Mouse (Mus musculus) C2C12 (cell line): ENCODE results near the gene Zpr1. TPM values are rescaled to one million over a fixed set of nuclear protein-coding genes. Genes with fewer than 3 reads are reported as not detected.
"Not testable (repeated sequence)": the region's sequence is repeated elsewhere in the genome, so short reads cannot be mapped to it uniquely, and the experiment has no call there.

ENCODE experiments used
- H3K27me3 ChIP-seq: one replicate; pipeline ENCODE4 v1.6.1; 2011; ENCODE audit not compliant: control insufficient read depth, insufficient read depth, insufficient read length
- H3K36me3 ChIP-seq: one replicate; pipeline ENCODE4 v1.6.1; 2011; ENCODE audit not compliant: control insufficient read depth, insufficient read depth
- H3K4me3 ChIP-seq: one replicate; pipeline ENCODE4 v1.5.1; 2011; ENCODE audit warnings: mild to moderate bottlenecking, control low read depth; ENCODE audit not compliant: poor library complexity, insufficient read depth, severe bottlenecking
- H3K79me2 ChIP-seq: one replicate; pipeline ENCODE4 v1.6.1; 2011; ENCODE audit not compliant: control insufficient read depth, insufficient read depth
- H3K79me3 ChIP-seq: one replicate; pipeline ENCODE4 v1.6.1; 2011; ENCODE audit warnings: low read depth, control low read depth
- H3ac ChIP-seq: one replicate; pipeline ENCODE3; 2011; ENCODE audit warnings: low read depth; ENCODE audit not compliant: control insufficient read depth, insufficient read length
- CEBPB ChIP-seq: IDR thresholded peaks from one replicate; pipeline ENCODE4 v1.6.1; 2011; ENCODE audit warnings: low read depth, mild to moderate bottlenecking, control low read depth, moderate library complexity
- CTCF ChIP-seq: IDR thresholded peaks from one replicate; pipeline ENCODE4 v1.5.1; 2011; ENCODE audit not compliant: control insufficient read depth, insufficient read depth, insufficient read length
- FOSL1 ChIP-seq: IDR thresholded peaks from one replicate; pipeline ENCODE4 v1.8.0; 2011; ENCODE audit warnings: mild to moderate bottlenecking, low read length; ENCODE audit not compliant: poor library complexity, insufficient read depth, severe bottlenecking
- MAX ChIP-seq: IDR thresholded peaks from one replicate; pipeline ENCODE4 v1.6.1; 2011; ENCODE audit warnings: mild to moderate bottlenecking, control low read depth
- MYOD1 ChIP-seq: IDR thresholded peaks from one replicate; pipeline ENCODE4 v1.6.1; 2011; ENCODE audit warnings: low read depth; ENCODE audit not compliant: control insufficient read depth, insufficient read length
- MYOG ChIP-seq: IDR thresholded peaks from one replicate; pipeline ENCODE4 v1.6.1; 2011; ENCODE audit not compliant: control insufficient read depth, insufficient read length; ENCODE audit errors: extremely low read depth
- USF1 ChIP-seq: IDR thresholded peaks from one replicate; pipeline ENCODE4 v1.6.1; 2011; ENCODE audit warnings: low read depth, mild to moderate bottlenecking, control low read depth, moderate library complexity
- polyA plus RNA-seq: library from polyadenylated mRNA; unstranded; fragments of >200 nt; fragmentation: generic; extraction: Trizol; gene quantifications from one replicate; pipeline ENCODE4 v1.2.1, GENCODE M21; 2012; ENCODE audit warnings: missing spikeins

Gene Zpr1
- polyA plus RNA-seq, 1 experiment, result 40.1 TPM

DNA sequence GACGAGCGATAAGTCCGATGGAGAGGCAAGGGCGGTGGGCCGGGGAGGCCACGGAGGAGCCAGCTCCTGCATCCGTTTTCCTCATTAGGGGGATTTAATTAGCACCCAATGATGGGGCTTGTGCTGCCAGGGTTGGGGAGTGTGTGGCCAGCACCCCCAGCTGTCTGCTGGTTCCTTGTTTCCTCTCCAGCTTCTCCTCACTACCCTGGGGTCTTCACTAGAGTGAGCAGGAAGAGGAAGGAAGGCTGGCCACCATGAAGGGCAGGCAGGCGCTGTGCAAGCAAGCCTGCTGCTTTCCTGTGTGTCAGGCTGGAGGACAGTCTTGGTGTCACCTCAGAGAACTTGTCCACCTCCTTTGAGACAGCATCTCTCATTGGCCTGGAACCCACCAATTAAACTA is 44.0 kb downstream of the Zpr1 start:
- H3K36me3 ChIP-seq, result no peaks in the 10 kb centered on the region
- H3K4me3 ChIP-seq, result no peak overlapping the region
- H3K27me3 ChIP-seq, result peaks cover 28% of the 10 kb centered on the region
- no peaks in the 10 kb centered on the region for H3K79me3 ChIP-seq
- no peak for TF ChIP-seq MYOG
- TF ChIP-seq CEBPB, result no peak
- no peak for TF ChIP-seq MYOD1
- TF ChIP-seq USF1, result no peak
- TF ChIP-seq FOSL1, result no peak
- TF ChIP-seq CTCF, result no peak
- no peak for TF ChIP-seq MAX
- no peaks in the 10 kb centered on the region for H3K79me2 ChIP-seq
- no peak overlapping the region for H3ac ChIP-seq

GRCm38 (mm10) chr9:46317957-46318356 is 45.1 kb downstream of the Zpr1 start:
- Histone ChIP-seq H3ac (no peak overlapping the region), H3K4me3 (no peak overlapping the region), H3K27me3 (peaks cover 30% of the 10 kb centered on the region), H3K79me3 (no peaks in the 10 kb centered on the region), H3K79me2 (no peaks in the 10 kb centered on the region), H3K36me3 (no peaks in the 10 kb centered on the region)
- TF ChIP-seq MYOD1, result no peak
- no peak for TF ChIP-seq FOSL1
- no peak for TF ChIP-seq MYOG
- TF ChIP-seq USF1, result no peak
- no peak for TF ChIP-seq CTCF
- no peak for TF ChIP-seq MAX
- no peak for TF ChIP-seq CEBPB

- not testable (repeated sequence) for H3ac ChIP-seq, H3K4me3 ChIP-seq, H3K79me3 ChIP-seq, H3K36me3 ChIP-seq, H3K79me2 ChIP-seq
- H3K27me3 ChIP-seq, result peaks cover 37% of the 10 kb centered on the region
Observed at GRCm38 (mm10) chr9:46319886-46320285, 47.0 kb downstream of the Zpr1 start, which contains the start of gene 4931429L15Rik. TSS of gene 4931429L15Rik (minus strand) at chr9:46319986.

DNA sequence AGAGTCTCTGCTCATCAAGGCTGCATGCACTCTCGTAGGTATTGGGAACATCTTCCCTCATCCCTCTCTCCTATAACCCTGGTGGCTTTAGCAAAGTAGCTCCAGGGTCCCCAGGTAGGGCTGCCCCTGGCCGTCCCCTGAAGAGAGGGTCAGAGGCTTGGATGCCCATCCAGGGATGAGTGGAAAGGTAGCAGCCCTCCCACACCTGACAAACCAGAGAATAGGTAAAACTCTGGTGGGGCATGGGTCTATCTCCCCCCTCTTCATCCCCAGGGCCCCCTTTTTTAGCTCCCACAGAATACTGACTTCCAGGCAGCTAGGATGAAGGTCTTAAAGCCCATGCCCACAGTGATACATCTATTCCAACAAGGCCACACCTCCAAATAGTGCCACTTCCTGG is 47.6 kb downstream of the Zpr1 start:
- no peaks in the 10 kb centered on the region for H3K36me3 ChIP-seq
- no peaks in the 10 kb centered on the region for H3K79me3 ChIP-seq
- H3K4me3 ChIP-seq, result no peak overlapping the region
- TF ChIP-seq CEBPB, result no peak
- no peak for TF ChIP-seq CTCF
- TF ChIP-seq MYOG, result no peak
- no peak for TF ChIP-seq MAX
- TF ChIP-seq USF1, result no peak
- no peak for TF ChIP-seq MYOD1
- no peak for TF ChIP-seq FOSL1
- H3K79me2 ChIP-seq, result no peaks in the 10 kb centered on the region
- H3K27me3 ChIP-seq, result peaks cover 38% of the 10 kb centered on the region
- no peak overlapping the region for H3ac ChIP-seq

DNA sequence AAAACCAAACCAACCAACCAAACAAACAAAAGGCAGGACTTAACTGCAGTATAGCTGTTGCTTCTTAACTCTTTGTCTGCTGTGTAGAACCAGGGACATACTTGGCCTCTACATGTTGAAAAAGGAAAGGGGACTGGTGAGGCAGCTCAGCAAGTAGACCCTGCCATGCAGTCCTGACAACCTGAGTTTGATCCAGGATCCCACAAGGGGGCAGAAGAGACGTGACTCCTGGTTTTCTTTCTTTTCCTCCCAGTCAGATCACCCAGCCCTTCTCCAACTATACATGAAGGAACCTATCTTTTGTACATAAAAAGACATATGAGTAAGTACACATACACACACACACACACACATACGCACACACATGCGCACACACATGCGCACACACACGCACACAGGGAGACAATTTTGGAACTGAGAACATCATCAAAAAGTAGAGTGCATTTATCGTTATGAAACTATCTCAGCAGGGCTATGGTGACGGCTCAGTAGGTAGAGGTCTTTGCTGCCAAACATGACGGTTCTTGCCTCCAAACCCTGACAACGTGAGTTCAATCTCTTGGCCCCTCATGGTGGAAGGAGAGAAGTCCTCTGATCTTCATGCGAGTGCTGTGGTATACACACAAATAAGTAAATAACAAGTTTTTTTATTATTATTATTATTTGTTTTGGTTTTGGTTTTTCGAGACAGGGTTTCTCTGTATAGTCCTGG is 54.0 kb downstream of the Zpr1 start:
- Histone ChIP-seq H3K79me2 (no peaks in the 10 kb centered on the region), H3K36me3 (no peaks in the 10 kb centered on the region), H3ac (no peak overlapping the region), H3K79me3 (no peaks in the 10 kb centered on the region), H3K4me3 (no peak overlapping the region), H3K27me3 (peaks cover 31% of the 10 kb centered on the region)
- TF ChIP-seq FOSL1, result no peak
- TF ChIP-seq MYOD1, result no peak
- no peak for TF ChIP-seq CTCF
- no peak for TF ChIP-seq MYOG
- no peak for TF ChIP-seq CEBPB
- no peak for TF ChIP-seq USF1
- TF ChIP-seq MAX, result no peak
